Mouse (Mus musculus): Measurements from ENCODE around the gene Fmo3. TPM values are rescaled to one million over a fixed set of nuclear protein-coding genes. Genes with fewer than 3 reads are reported as not detected.

Gene Fmo3
- polyA plus RNA-seq, 1 experiment = not detected

GRCm38 (mm10) chr1:162937970-162938695 is 46.2 kb downstream of the Fmo3 start:
- TF ChIP-seq GATA1 (IDR thresholded peaks at IDR 0.05; ENCODE audit: low read length) = no peak

- no peak for TF ChIP-seq GATA1 (IDR thresholded peaks at IDR 0.05; ENCODE audit: low read length)
These were observed 46.9 kb downstream of the Fmo3 start, which contains the start of gene Fmo6 for GRCm38 (mm10) chr1:162937415-162937814. Gene Fmo6 (minus strand): TSS chr1:162937515.

- TF ChIP-seq GATA1 (IDR thresholded peaks at IDR 0.05; ENCODE audit: low read length) = no peak
These were observed 49.8 kb downstream of the Fmo3 start for GRCm38 (mm10) chr1:162934374-162935012.

DNA sequence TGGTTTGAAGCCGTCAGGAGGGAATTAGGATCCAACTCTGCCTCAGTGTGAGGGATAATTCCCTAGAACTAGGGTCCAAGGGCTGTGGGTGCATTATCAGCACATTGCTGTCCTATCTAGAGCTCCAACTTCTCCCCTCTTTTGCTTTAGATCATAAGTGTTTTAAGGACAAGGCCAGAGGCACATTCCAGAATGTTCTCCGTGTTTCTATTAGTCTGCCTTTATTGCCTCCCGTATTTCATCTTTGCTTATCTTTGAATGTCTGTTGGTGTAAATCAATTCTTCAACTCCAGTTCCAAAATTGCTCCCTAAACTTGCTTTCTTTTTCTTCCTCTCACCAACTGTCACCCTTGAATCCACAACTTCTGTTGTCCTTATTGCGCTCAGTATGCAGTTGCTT is 51.9 kb downstream of the Fmo3 start:
- no peak for TF ChIP-seq GATA1 (IDR thresholded peaks at IDR 0.05; ENCODE audit: low read length)

DNA sequence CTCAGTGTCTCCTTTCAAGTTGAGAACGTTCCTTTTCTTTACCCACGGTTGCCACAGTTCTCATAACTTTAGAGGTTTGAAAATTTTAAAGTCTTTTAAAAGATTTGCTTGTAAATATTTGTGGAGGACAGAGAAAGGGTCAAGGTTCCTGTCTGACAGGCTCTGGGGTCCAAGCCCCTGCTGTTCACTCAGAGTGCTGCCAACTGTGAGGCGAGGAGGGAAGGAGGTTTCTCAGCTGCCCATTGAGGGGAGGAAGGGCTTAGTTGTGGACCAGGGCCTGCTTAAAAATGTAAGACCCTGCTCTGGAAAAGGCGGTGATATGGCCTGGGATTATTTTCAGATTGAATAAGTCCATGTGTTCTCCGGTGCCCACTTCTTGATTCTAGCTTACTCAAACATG is 52.4 kb downstream of the Fmo3 start:
- TF ChIP-seq GATA1 (IDR thresholded peaks at IDR 0.05; ENCODE audit: low read length) = no peak

GRCm38 (mm10) chr1:162931310-162931875 is 52.9 kb downstream of the Fmo3 start:
- no peak for TF ChIP-seq GATA1 (IDR thresholded peaks at IDR 0.05; ENCODE audit: low read length)

DNA sequence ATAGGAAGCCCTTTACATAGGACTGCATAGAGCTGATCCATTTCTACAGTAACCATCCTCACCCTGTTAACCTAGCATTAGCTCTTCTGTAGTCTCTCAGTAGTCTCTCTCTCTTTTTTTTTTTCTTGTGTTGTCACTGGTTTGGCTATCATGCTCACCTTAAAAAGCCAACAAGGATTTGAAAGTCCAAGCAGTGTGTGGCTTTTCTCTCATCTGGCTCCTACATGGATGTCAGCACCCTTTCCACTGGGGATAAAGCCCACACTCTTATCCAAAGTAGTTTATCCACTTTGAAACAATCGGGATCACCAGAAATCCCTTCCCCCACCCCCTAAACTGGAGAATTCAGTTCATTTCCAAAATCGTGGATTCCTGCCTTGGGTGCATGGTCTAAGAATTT is 53.7 kb downstream of the Fmo3 start:
- TF ChIP-seq GATA1 (IDR thresholded peaks at IDR 0.05; ENCODE audit: low read length) = no peak

DNA sequence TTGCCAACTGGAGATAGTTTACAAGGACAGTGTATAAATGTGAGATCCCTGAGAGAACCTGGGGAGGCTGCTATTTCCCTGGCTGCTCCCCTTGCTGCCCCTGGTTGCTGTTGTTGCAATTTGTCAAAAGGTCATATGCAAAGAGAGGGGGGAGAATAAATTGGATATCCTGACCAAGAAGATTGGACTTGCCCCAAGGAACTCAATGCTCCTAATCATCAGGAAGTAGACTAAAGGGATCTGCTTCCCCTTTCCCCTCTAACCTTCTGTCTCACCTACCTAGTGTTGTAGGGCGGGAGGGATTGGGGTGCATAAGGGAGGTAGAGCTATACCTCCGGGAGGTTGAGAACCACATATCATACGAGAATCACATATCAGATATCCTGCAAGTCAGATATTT is 55.2 kb downstream of the Fmo3 start:
- TF ChIP-seq GATA1 (IDR thresholded peaks at IDR 0.05; ENCODE audit: low read length) = no peak

- TF ChIP-seq GATA1 (IDR thresholded peaks at IDR 0.05; ENCODE audit: low read length) = no peak
These were observed 59.2 kb downstream of the Fmo3 start for GRCm38 (mm10) chr1:162925121-162925520.

DNA sequence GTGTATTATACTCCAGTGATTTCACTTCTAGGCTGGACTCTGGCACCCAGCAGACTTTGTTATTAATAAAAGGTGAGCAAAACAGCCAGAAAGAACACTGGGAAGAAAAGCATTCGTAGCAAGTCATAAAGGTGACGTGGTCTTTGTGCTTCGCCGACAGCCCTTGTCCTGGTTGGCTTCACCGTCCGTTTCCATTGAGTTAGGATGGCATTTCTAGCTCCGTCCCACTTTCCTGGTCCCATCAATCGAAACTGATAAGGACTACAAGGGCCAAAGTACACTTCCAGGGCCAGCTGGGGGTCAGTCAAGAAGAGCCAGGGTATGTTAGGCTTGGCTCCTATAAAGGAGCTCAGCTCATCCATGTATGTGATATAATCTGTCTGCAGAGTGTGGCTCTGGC is 67.7 kb downstream of the Fmo3 start:
- TF ChIP-seq GATA1 (IDR thresholded peaks at IDR 0.05; ENCODE audit: low read length) = no peak

- no peak for TF ChIP-seq GATA1 (IDR thresholded peaks at IDR 0.05; ENCODE audit: low read length)
These were observed 69.3 kb downstream of the Fmo3 start for GRCm38 (mm10) chr1:162914932-162915556.

- TF ChIP-seq GATA1 (IDR thresholded peaks at IDR 0.05; ENCODE audit: low read length) = no peak
These were observed 72.2 kb downstream of the Fmo3 start for GRCm38 (mm10) chr1:162912085-162912484.

Other genes starting within 250 kb of the Fmo3 start
- 68.4 and 70.7 TPM in 2 replicates for gene Prrc2c, start 244.0 kb downstream of the Fmo3 start, polyA plus RNA-seq (2012)
- gene Fmo4, start 170.6 kb downstream of the Fmo3 start, polyA plus RNA-seq (2012) = not detected in 2 replicates
- not detected in 2 replicates for gene Fmo1, start 117.9 kb downstream of the Fmo3 start, polyA plus RNA-seq (2012)
- not detected in 2 replicates for gene Fmo2, start 85.8 kb downstream of the Fmo3 start, polyA plus RNA-seq (2012)
- not detected in 2 replicates for gene Fmo6, start 47.0 kb downstream of the Fmo3 start, polyA plus RNA-seq (2012)
- gene Mroh9, start 101.1 kb upstream of the Fmo3 start, polyA plus RNA-seq (2012) = not detected in 2 replicates